Mouse (Mus musculus) thymus, adult 18-20 months (tissue): ENCODE results near the gene Gm12166.
"Not testable (repeated sequence)": the region's sequence is repeated elsewhere in the genome, so short reads cannot be mapped to it uniquely, and the experiment has no call there.

Experiments used
- DNase-seq, 2 experiments: peaks; one replicate each; pipeline ENCODE4 v3.0.0; 2022; ENCODE audit warnings: mixed read lengths in 2 of 2

Gm12166 gene

GRCm38 (mm10) chr11:46052105-46052659 is at the start of gene Gm12166:
Gene Gm12166 (minus strand): TSS chr11:46052321.
- DNase-seq, result not testable (repeated sequence)

- DNase-seq, result no peak
Measured at GRCm38 (mm10) chr11:46097062-46097461, 44.9 kb upstream of the Gm12166 start.

GRCm38 (mm10) chr11:46096265-46096649 is 44.1 kb upstream of the Gm12166 start:
- no peak for DNase-seq

GRCm38 (mm10) chr11:46095477-46096264 is 43.5 kb upstream of the Gm12166 start:
- no peak for DNase-seq

GRCm38 (mm10) chr11:46092121-46092520 is 40.0 kb upstream of the Gm12166 start:
- DNase-seq, result no peak

- DNase-seq, result no peak
Measured at GRCm38 (mm10) chr11:46090951-46091667, 39.0 kb upstream of the Gm12166 start.

- peak; percentile 18 to 63 for DNase-seq
Measured at GRCm38 (mm10) chr11:46090036-46090725, 38.1 kb upstream of the Gm12166 start.

- DNase-seq, result no peak
Measured at GRCm38 (mm10) chr11:46089081-46089713, 37.1 kb upstream of the Gm12166 start.

- DNase-seq, result no peak
Measured at GRCm38 (mm10) chr11:46086446-46086845, 34.3 kb upstream of the Gm12166 start.

GRCm38 (mm10) chr11:46085398-46086163 is 33.5 kb upstream of the Gm12166 start:
- no peak for DNase-seq

GRCm38 (mm10) chr11:46084568-46084967 is 32.4 kb upstream of the Gm12166 start:
- no peak for DNase-seq

- no peak for DNase-seq
Measured at GRCm38 (mm10) chr11:46083835-46084444, 31.8 kb upstream of the Gm12166 start.

GRCm38 (mm10) chr11:46083405-46083804 is 31.3 kb upstream of the Gm12166 start:
- no peak for DNase-seq

- no peak for DNase-seq
Measured at GRCm38 (mm10) chr11:46081075-46081474, 29.0 kb upstream of the Gm12166 start.

- no peak for DNase-seq
Measured at GRCm38 (mm10) chr11:46077732-46078375, 25.7 kb upstream of the Gm12166 start.

GRCm38 (mm10) chr11:46077304-46077703 is 25.2 kb upstream of the Gm12166 start:
- DNase-seq, result no peak

GRCm38 (mm10) chr11:46076442-46077158 is 24.5 kb upstream of the Gm12166 start:
- no peak for DNase-seq

- no peak for DNase-seq
Measured at GRCm38 (mm10) chr11:46075507-46075906, 23.4 kb upstream of the Gm12166 start.

- no peak for DNase-seq
Measured at GRCm38 (mm10) chr11:46073850-46074688, 21.9 kb upstream of the Gm12166 start.
